Mouse (Mus musculus) stomach, embryonic 14.5 days (tissue): ENCODE measurements around the gene Tasp1. TPM values are rescaled to one million over a fixed set of nuclear protein-coding genes. Genes with fewer than 3 reads are reported as not detected.
A peak's percentile ranks its signal among the peaks of the same experiment; 100 is the strongest.
"Not testable (repeated sequence)": the region's sequence is repeated elsewhere in the genome, so short reads cannot be mapped to it uniquely, and the experiment has no call there.

ENCODE experiments used
- ATAC-seq: fragments of 200-750 bp; cut with Nextera tagmentation; 2 replicates; pipeline ENCODE4 v1.8.0; 2017; ENCODE audit warnings: low read depth, moderate TSS enrichment; ENCODE audit not compliant: insufficient number of reproducible peaks, insufficient read depth, low FRiP score
- H3K27ac ChIP-seq: fragments of 300-500 bp; sonication (generic); 2 replicates; pipeline ENCODE4 v1.5.1; 2014; ENCODE audit warnings: mild to moderate bottlenecking, low read length, moderate library complexity, mixed read lengths
- H3K27me3 ChIP-seq: fragments of 300-500 bp; sonication (generic); 2 replicates; pipeline ENCODE4 v1.6.1; 2014; ENCODE audit warnings: low read length, control low read depth, mixed read lengths; ENCODE audit not compliant: control insufficient read depth, insufficient read depth
- H3K36me3 ChIP-seq: fragments of 300-500 bp; sonication (generic); 2 replicates; pipeline ENCODE4 v1.6.1; 2014; ENCODE audit warnings: mild to moderate bottlenecking, control low read depth, low read length, moderate library complexity, mixed read lengths; ENCODE audit not compliant: control insufficient read depth, insufficient read depth
- H3K4me1 ChIP-seq: fragments of 300-500 bp; sonication (generic); 2 replicates; pipeline ENCODE4 v1.6.1; 2014; ENCODE audit warnings: low read length, control low read depth, mixed read lengths; ENCODE audit not compliant: control insufficient read depth, insufficient read depth
- H3K4me2 ChIP-seq: fragments of 300-500 bp; sonication (generic); replicated peaks from 2 replicates; pipeline ENCODE4 v1.6.1; 2014; ENCODE audit warnings: low read depth, low read length, control low read depth
- H3K4me3 ChIP-seq: fragments of 300-500 bp; sonication (generic); 2 replicates; pipeline ENCODE4 v1.5.1; 2014; ENCODE audit warnings: low read depth, low read length, control low read depth
- H3K9ac ChIP-seq: fragments of 300-500 bp; sonication (generic); replicated peaks from 2 replicates; pipeline ENCODE4 v1.6.1; 2014; ENCODE audit warnings: low read depth, mild to moderate bottlenecking, control low read depth, low read length, moderate library complexity, mixed read lengths
- H3K9me3 ChIP-seq: fragments of 300-500 bp; sonication (generic); 2 replicates; pipeline ENCODE4 v1.6.1; 2016; ENCODE audit warnings: low read depth, low read length, control low read depth; ENCODE audit not compliant: control insufficient read depth
- whole genome bisulfite sequencing: fragments of 180-500 bp; shearing (Covaris S2); extraction: QIAGEN DNeasy Blood & Tissue Kit; methylation state at CpG from one replicate; pipeline ENCODE4 v1.1.7; 2014; 5-methylcytosine and 5-hydroxymethylcytosine counted together
- polyA plus RNA-seq: library from polyadenylated mRNA; unstranded; fragments of >200 nt; fragmentation: Nextera tagmentation; extraction: Ambion mirVana; gene quantifications from 2 replicates; pipeline ENCODE4 v1.2.1, GENCODE M21; 2014

Gene Tasp1
- polyA plus RNA-seq, 1 experiment from 2014 or later = 23.4 TPM

- Histone ChIP-seq H3K27me3 (no peaks in the 10 kb centered on the region), H3K36me3 (no peaks in the 10 kb centered on the region), H3K4me3 (no peak overlapping the region), H3K9ac (no peak overlapping the region), H3K27ac (no peak overlapping the region), H3K4me2 (no peak overlapping the region), H3K4me1 (no peaks in the 10 kb centered on the region), H3K9me3 (no peaks in the 10 kb centered on the region)
- ATAC-seq = no peak
These were observed 175.1 kb downstream of the Tasp1 start for GRCm38 (mm10) chr2:139891405-139892089.

- 59% methylated on average over 4 of the region's 4 CpGs for WGBS
These were observed 182.4 kb downstream of the Tasp1 start for GRCm38 (mm10) chr2:139884264-139884637.

DNA sequence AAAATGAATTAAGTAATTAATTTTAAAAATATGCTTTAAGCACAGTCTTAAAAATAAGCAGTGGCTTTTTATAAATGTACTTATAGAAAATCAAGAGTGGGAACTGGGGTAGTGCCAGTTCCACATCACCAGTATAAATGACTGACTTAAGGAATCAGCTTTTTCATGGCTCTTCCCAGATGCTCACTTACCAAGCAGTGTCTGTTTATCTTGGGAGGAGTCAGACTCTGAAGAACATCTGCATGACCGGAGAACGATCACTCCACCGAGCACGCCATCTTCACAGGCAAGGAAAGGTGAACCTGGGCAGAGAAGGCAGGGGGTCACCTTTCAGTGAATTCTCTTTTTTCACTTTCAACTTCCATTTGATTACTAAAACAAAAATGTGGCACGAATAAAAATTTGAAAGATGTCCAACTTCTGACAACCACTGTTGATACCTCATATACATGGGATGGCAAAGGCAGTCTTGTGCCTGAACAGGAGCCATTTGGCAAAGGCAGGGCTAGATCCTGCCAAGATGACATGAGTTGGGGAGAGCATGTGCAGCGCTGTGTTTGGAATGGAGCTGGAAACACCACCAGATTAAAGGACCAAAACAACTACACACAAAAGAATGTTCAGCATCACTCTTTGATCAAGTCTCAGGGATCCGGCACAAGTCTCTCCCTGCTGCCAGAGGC is 182.9 kb downstream of the Tasp1 start:
- Histone ChIP-seq H3K4me2 (no peak overlapping the region), H3K27ac (no peak overlapping the region), H3K4me3 (no peak overlapping the region), H3K9me3 (no peaks in the 10 kb centered on the region), H3K36me3 (no peaks in the 10 kb centered on the region), H3K27me3 (no peaks in the 10 kb centered on the region), H3K4me1 (no peaks in the 10 kb centered on the region), H3K9ac (no peak overlapping the region)
- 83% methylated on average over 7 of the region's 7 CpGs for WGBS
- no peak for ATAC-seq

More at GRCm38 (mm10) chr2:139884264-139884637, 182.4 kb downstream of the Tasp1 start:
- Histone ChIP-seq H3K4me2 (no peak overlapping the region), H3K9ac (no peak overlapping the region), H3K4me3 (no peak overlapping the region), H3K9me3 (no peaks in the 10 kb centered on the region), H3K4me1 (no peaks in the 10 kb centered on the region), H3K36me3 (no peaks in the 10 kb centered on the region), H3K27me3 (no peaks in the 10 kb centered on the region), H3K27ac (no peak overlapping the region)
- no peak for ATAC-seq

- 69% methylated on average over 7 of the region's 7 CpGs for WGBS
- Histone ChIP-seq H3K4me1 (peaks cover 3% of the 10 kb centered on the region; the same call in 1 of the 2 replicates), H3K9ac (no peak overlapping the region), H3K27me3 (no peaks in the 10 kb centered on the region), H3K9me3 (no peaks in the 10 kb centered on the region), H3K4me2 (no peak overlapping the region), H3K27ac (no peak overlapping the region), H3K4me3 (no peak overlapping the region), H3K36me3 (no peaks in the 10 kb centered on the region)
- ATAC-seq = no peak; the same call in 1 of the 2 replicates
These were observed 188.5 kb downstream of the Tasp1 start for GRCm38 (mm10) chr2:139878052-139878621.

DNA sequence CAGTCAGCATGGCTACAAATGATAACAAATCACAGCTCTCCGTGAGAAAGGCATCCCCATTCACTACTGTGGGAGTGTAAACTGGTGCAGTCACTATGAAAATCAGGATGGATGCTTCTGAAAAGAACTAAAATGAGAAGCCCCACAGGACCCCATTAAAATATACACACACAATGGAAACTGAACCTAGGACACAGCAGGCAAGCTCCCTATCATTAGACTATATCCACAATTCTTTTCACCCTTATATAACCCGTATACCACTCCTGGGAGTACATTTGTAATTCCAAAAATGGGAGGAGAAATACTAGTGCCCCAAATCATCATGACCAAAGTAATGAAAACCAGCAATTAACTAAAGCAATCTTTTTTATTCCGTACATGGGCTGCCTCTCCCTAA is 190.7 kb downstream of the Tasp1 start:
- Histone ChIP-seq H3K4me3 (no peak overlapping the region), H3K27ac (no peak overlapping the region), H3K36me3 (no peaks in the 10 kb centered on the region), H3K4me1 (peaks cover 3% of the 10 kb centered on the region; the same call in 1 of the 2 replicates), H3K9ac (no peak overlapping the region), H3K9me3 (no peaks in the 10 kb centered on the region), H3K27me3 (no peaks in the 10 kb centered on the region), H3K4me2 (no peak overlapping the region)
- no peak for ATAC-seq
- 79% methylated on average over 3 of the region's 3 CpGs for WGBS

DNA sequence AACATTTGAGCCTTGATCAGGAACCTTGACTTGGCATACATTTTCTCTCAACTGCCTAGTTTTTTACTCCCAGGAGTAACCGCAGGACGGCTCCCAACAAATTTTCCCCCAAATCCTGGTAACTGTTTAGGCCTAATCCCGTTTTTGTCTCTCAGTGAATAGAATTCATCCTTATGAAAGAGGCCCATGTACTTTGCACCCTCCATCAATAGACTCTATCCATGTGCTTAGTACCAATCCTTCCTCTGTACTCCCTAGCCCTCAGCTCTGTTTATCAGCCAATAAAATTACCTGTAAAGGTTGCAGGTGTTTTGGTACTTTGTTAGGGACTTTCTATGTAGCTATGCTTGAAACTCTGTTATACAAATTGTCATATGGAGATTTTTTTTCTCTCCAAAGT is 192.4 kb downstream of the Tasp1 start:
- Histone ChIP-seq H3K4me3 (no peak overlapping the region), H3K27me3 (no peaks in the 10 kb centered on the region), H3K9ac (no peak overlapping the region), H3K27ac (no peak overlapping the region), H3K9me3 (no peaks in the 10 kb centered on the region), H3K4me1 (peaks cover 3% of the 10 kb centered on the region; the same call in 1 of the 2 replicates), H3K4me2 (no peak overlapping the region), H3K36me3 (no peaks in the 10 kb centered on the region)
- ATAC-seq = no peak
- 58% methylated on average over 3 of the region's 3 CpGs for WGBS

DNA sequence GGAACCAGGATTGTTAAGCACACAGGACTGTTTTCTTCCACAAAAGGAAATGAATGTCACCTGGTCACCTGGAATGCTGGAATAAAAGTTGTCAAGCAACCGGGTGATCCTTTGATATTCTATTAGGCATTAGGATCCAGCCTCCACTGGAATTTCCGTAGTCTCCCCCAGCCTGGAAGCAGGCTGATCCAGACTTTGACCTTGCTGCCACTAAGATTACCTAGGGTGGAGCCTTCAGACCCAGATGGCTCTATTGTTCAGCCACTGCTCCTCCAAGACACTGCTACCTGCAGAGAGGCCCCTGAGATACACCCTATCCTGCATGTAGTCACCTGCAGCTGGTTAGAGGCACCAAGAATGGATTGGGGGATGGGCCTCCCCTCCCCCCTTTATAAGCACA is 192.8 kb downstream of the Tasp1 start:
- H3K36me3 ChIP-seq = no peaks in the 10 kb centered on the region
- peak; percentile 63; the same call in 1 of the 2 replicates for ATAC-seq
- no peak overlapping the region for H3K27ac ChIP-seq
- no peak overlapping the region for H3K4me3 ChIP-seq
- no peaks in the 10 kb centered on the region for H3K27me3 ChIP-seq
- H3K9me3 ChIP-seq = no peaks in the 10 kb centered on the region
- WGBS = 48% methylated on average over 2 of the region's 2 CpGs
- H3K9ac ChIP-seq = no peak overlapping the region
- peaks cover 3% of the 10 kb centered on the region; the same call in 1 of the 2 replicates for H3K4me1 ChIP-seq
- no peak overlapping the region for H3K4me2 ChIP-seq

GRCm38 (mm10) chr2:139869071-139869470 is 197.5 kb downstream of the Tasp1 start:
- 96% methylated on average over 2 of the region's 2 CpGs for WGBS
- not testable (repeated sequence) for H3K9ac ChIP-seq, H3K36me3 ChIP-seq, ATAC-seq, H3K27ac ChIP-seq, H3K4me3 ChIP-seq, H3K27me3 ChIP-seq, H3K4me1 ChIP-seq, H3K9me3 ChIP-seq, H3K4me2 ChIP-seq
